Mouse (Mus musculus) limb, embryonic 11.5 days (tissue): ENCODE data around the gene Fam193a. TPM values are rescaled to one million over a fixed set of nuclear protein-coding genes. Genes with fewer than 3 reads are reported as not detected.

Experiments
- ATAC-seq: fragments of 200-750 bp; cut with Nextera tagmentation; 2 replicates; pipeline ENCODE4 v1.8.0; 2017; ENCODE audit warnings: low read depth; ENCODE audit not compliant: insufficient number of reproducible peaks, low FRiP score, low TSS enrichment
- DNase-seq: peaks from one replicate; pipeline ENCODE4 v3.0.0-alpha.2; 2015; ENCODE audit warnings: low spot score
- H3K27ac ChIP-seq: fragments of 300-500 bp; sonication (generic); replicated peaks from 2 replicates; pipeline ENCODE4 v1.5.1; 2014; ENCODE audit warnings: low read depth, mild to moderate bottlenecking, low read length
- H3K27me3 ChIP-seq: fragments of 300-500 bp; sonication (generic); 2 replicates; pipeline ENCODE4 v1.6.1; 2014; ENCODE audit warnings: mild to moderate bottlenecking, low read length, mixed read lengths; ENCODE audit not compliant: control insufficient read depth, insufficient read depth
- H3K36me3 ChIP-seq: fragments of 300-500 bp; sonication (generic); 2 replicates; pipeline ENCODE4 v1.6.1; 2014; ENCODE audit warnings: mild to moderate bottlenecking, low read length, moderate library complexity, mixed read lengths; ENCODE audit not compliant: control insufficient read depth, insufficient read depth
- H3K4me1 ChIP-seq: fragments of 300-500 bp; sonication (generic); 2 replicates; pipeline ENCODE4 v1.6.1; 2014; ENCODE audit warnings: low read length, mixed read lengths; ENCODE audit not compliant: control insufficient read depth, insufficient read depth
- H3K4me2 ChIP-seq: fragments of 300-500 bp; sonication (generic); 2 replicates; pipeline ENCODE4 v1.6.1; 2014; ENCODE audit warnings: low read depth, mild to moderate bottlenecking, moderate library complexity; ENCODE audit not compliant: severe bottlenecking
- H3K4me3 ChIP-seq: fragments of 300-500 bp; sonication (generic); 2 replicates; pipeline ENCODE4 v1.5.1; 2014; ENCODE audit warnings: low read depth, low read length
- H3K9ac ChIP-seq: fragments of 300-500 bp; sonication (generic); 2 replicates; pipeline ENCODE4 v1.6.1; 2014; ENCODE audit warnings: mild to moderate bottlenecking, low read length
- H3K9me3 ChIP-seq: fragments of 300-500 bp; sonication (generic); 2 replicates; pipeline ENCODE4 v1.6.1; 2016; ENCODE audit warnings: low read length; ENCODE audit not compliant: control insufficient read depth
- WGBS: fragments of 180-500 bp; shearing (Covaris S2); extraction: QIAGEN DNeasy Blood & Tissue Kit; methylation state at CpG from one replicate; pipeline ENCODE4 v1.1.7; 2014; 5-methylcytosine and 5-hydroxymethylcytosine counted together
- polyA plus RNA-seq: library from polyadenylated mRNA; unstranded; fragments of >200 nt; fragmentation: Nextera tagmentation; extraction: Ambion mirVana; gene quantifications from 2 replicates; pipeline ENCODE4 v1.2.1, GENCODE M21; 2014

Fam193a gene
- polyA plus RNA-seq, 1 experiment from 2014 or later, result 15.3 TPM

- Histone ChIP-seq H3K27me3 (no peaks in the 10 kb centered on the region), H3K4me3 (no peak overlapping the region), H3K36me3 (peaks cover 20% of the 10 kb centered on the region; the same call in 1 of the 2 replicates), H3K27ac (no peak overlapping the region), H3K4me1 (no peaks in the 10 kb centered on the region), H3K9me3 (no peaks in the 10 kb centered on the region), H3K4me2 (no peak overlapping the region), H3K9ac (no peak overlapping the region)
- ATAC-seq (no peak), DNase-seq (no peak)
- WGBS, result 92% methylated on average over 9 of the region's 9 CpGs
Measured at GRCm38 (mm10) chr5:34446207-34446606, 76.5 kb downstream of the Fam193a start.

GRCm38 (mm10) chr5:34458994-34459393, 89.3 kb downstream of the Fam193a start:
- H3K4me2 ChIP-seq, result no peak overlapping the region
- H3K27ac ChIP-seq, result no peak overlapping the region
- no peaks in the 10 kb centered on the region for H3K4me1 ChIP-seq
- H3K4me3 ChIP-seq, result no peak overlapping the region
- H3K27me3 ChIP-seq, result no peaks in the 10 kb centered on the region
- H3K36me3 ChIP-seq, result peaks cover 31% of the 10 kb centered on the region; the same call in 1 of the 2 replicates
- no peak overlapping the region for H3K9ac ChIP-seq
- 89% methylated on average over 1 of the region's 1 CpGs for WGBS
- DNase-seq (no peak), ATAC-seq (no peak)
- H3K9me3 ChIP-seq, result no peaks in the 10 kb centered on the region

GRCm38 (mm10) chr5:34461294-34461693, 91.6 kb downstream of the Fam193a start:
- peaks cover 35% of the 10 kb centered on the region; the same call in 1 of the 2 replicates for H3K36me3 ChIP-seq
- no peaks in the 10 kb centered on the region for H3K4me1 ChIP-seq
- H3K9ac ChIP-seq, result no peak overlapping the region
- ATAC-seq, result no peak
- H3K4me2 ChIP-seq, result no peak overlapping the region
- H3K9me3 ChIP-seq, result no peaks in the 10 kb centered on the region
- WGBS, result 94% methylated on average over 4 of the region's 4 CpGs
- no peak overlapping the region for H3K27ac ChIP-seq
- H3K27me3 ChIP-seq, result no peaks in the 10 kb centered on the region
- DNase-seq, result no peak
- H3K4me3 ChIP-seq, result no peak overlapping the region

GRCm38 (mm10) chr5:34461841-34462240, 92.1 kb downstream of the Fam193a start:
- no peak for ATAC-seq
- Histone ChIP-seq H3K27ac (no peak overlapping the region), H3K4me1 (no peaks in the 10 kb centered on the region), H3K27me3 (no peaks in the 10 kb centered on the region), H3K4me2 (no peak overlapping the region), H3K36me3 (peaks cover 35% of the 10 kb centered on the region; the same call in 1 of the 2 replicates), H3K4me3 (no peak overlapping the region), H3K9ac (no peak overlapping the region), H3K9me3 (no peaks in the 10 kb centered on the region)
- no peak for DNase-seq
- WGBS, result 92% methylated on average over 6 of the region's 6 CpGs

- Histone ChIP-seq H3K9ac (no peak overlapping the region), H3K4me3 (no peak overlapping the region), H3K4me1 (no peaks in the 10 kb centered on the region), H3K27ac (no peak overlapping the region), H3K9me3 (no peaks in the 10 kb centered on the region), H3K27me3 (no peaks in the 10 kb centered on the region), H3K4me2 (no peak overlapping the region), H3K36me3 (peaks cover 12% of the 10 kb centered on the region; the same call in 1 of the 2 replicates)
- WGBS, result 95% methylated on average over 1 of the region's 1 CpGs
- ATAC-seq (no peak), DNase-seq (no peak)
Measured at GRCm38 (mm10) chr5:34466079-34466478, 96.3 kb downstream of the Fam193a start.

GRCm38 (mm10) chr5:34466648-34467047, 96.9 kb downstream of the Fam193a start:
- Histone ChIP-seq H3K27me3 (no peaks in the 10 kb centered on the region), H3K4me1 (no peaks in the 10 kb centered on the region), H3K4me2 (no peak overlapping the region), H3K9me3 (no peaks in the 10 kb centered on the region), H3K27ac (no peak overlapping the region), H3K4me3 (no peak overlapping the region), H3K9ac (no peak overlapping the region), H3K36me3 (peaks cover 8% of the 10 kb centered on the region; the same call in 1 of the 2 replicates)
- 97% methylated on average over 2 of the region's 2 CpGs for WGBS
- DNase-seq (no peak), ATAC-seq (no peak)

- Histone ChIP-seq H3K4me1 (no peaks in the 10 kb centered on the region), H3K27me3 (no peaks in the 10 kb centered on the region), H3K9ac (no peak overlapping the region), H3K4me2 (no peak overlapping the region), H3K36me3 (peaks cover 6% of the 10 kb centered on the region; the same call in 1 of the 2 replicates), H3K9me3 (no peaks in the 10 kb centered on the region), H3K4me3 (no peak overlapping the region), H3K27ac (no peak overlapping the region)
- WGBS, result 89% methylated on average over 2 of the region's 2 CpGs
- no peak for DNase-seq
- ATAC-seq, result no peak
Measured at GRCm38 (mm10) chr5:34468039-34468775, 98.5 kb downstream of the Fam193a start.

GRCm38 (mm10) chr5:34480926-34481325, 111.2 kb downstream of the Fam193a start:
- no peaks in the 10 kb centered on the region for H3K27me3 ChIP-seq
- H3K4me1 ChIP-seq, result no peaks in the 10 kb centered on the region
- WGBS, result 77% methylated on average over 3 of the region's 3 CpGs
- ATAC-seq (no peak), DNase-seq (no peak)
- H3K36me3 ChIP-seq, result peaks cover 18% of the 10 kb centered on the region
- no peak overlapping the region for H3K27ac ChIP-seq
- H3K9me3 ChIP-seq, result no peaks in the 10 kb centered on the region
- no peak overlapping the region for H3K4me3 ChIP-seq
- no peak overlapping the region for H3K4me2 ChIP-seq
- no peak overlapping the region for H3K9ac ChIP-seq
